Mouse (Mus musculus) megakaryocyte, embryonic 14.5 days (primary cell): ENCODE results near the gene Nlrp1b.

Experiments used
- FLI1 ChIP-seq: IDR thresholded peaks from 2 replicates; pipeline ENCODE4 v1.6.1; 2012; ENCODE audit warnings: low read length, inconsistent platforms, mixed read lengths
- GATA1 ChIP-seq: IDR thresholded peaks from 3 replicates; pipeline ENCODE4 v1.6.1; 2012; ENCODE audit warnings: mixed read lengths, low read length, inconsistent platforms, borderline replicate concordance

DNA sequence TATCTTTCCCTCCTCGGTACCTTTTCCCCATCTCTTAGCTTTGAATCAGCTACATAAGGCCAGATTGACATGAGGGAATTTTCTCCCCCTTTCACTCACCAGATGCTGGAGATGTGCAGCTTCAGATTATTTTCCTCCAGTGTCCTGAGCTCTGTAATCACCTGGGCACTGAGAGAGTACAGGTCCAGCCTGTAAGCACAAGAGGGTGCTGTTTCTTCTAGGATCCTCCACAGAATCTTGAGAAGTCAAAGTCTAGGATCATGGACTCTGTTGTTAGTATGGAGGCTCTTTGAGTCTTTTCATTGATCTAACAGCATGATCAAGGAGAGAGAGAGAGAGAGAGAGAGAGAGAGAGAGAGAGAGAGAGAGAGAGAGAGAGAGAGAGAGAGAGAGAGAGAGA is 60.9 kb downstream of the Nlrp1b start:
- TF ChIP-seq GATA1 = no peak
- TF ChIP-seq FLI1 = no peak
